Mouse (Mus musculus): ENCODE measurements around the gene Slc7a1. TPM values are rescaled to one million over a fixed set of nuclear protein-coding genes. Genes with fewer than 3 reads are reported as not detected.

The Slc7a1 gene
- total and polyA plus RNA-seq, 3 experiments: 20.5 to 78.3 (median 69.5) TPM

DNA sequence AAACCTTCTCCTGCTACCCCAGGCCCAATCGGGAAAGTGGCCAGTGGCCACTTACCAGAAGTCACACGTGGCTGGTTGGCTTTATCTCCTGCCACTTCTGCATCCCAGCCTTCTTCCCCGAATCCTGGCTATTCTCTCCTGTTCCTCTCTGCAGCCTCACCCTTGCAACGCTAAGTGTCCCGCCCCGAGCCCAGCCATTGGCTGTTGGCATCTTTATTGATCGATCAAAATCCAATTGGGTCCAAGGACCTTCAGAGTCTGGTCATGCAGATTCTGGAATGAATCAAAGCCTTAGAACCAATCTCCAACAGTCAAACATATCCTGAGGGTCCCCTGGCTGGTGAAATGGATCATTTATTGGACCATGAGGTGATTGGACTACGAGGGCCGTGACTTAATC, 18.7 kb upstream of the Slc7a1 start:
- Histone ChIP-seq H3K9me3 (replicated peaks; ENCODE audit: low read length) (peaks cover 22% of the 10 kb centered on the region), H3K4me1 (ENCODE audit: control insufficient read depth in 1 of 2, insufficient read depth in 2 of 2) (peaks cover 2 to 10% of the 10 kb centered on the region in 2 experiments; a peak in 1 of 4 replicates), H3K9ac (ENCODE audit: insufficient read depth, low read depth) (no peak overlapping the region), H3K4me2 (ENCODE audit: insufficient read depth, low read depth, poor library complexity, severe bottlenecking) (no peak overlapping the region), H3K27me3 (replicated peaks) (no peaks in the 10 kb centered on the region), H3K79me2 (replicated peaks; ENCODE audit: control insufficient read depth, extremely low read depth, insufficient read depth, poor library complexity, severe bottlenecking) (no peaks in the 10 kb centered on the region), H3K36me3 (replicated peaks in 1 of 2; ENCODE audit: control insufficient read depth in 1 of 2, insufficient read depth in 1 of 2, low read length in 1 of 2) (no peaks in the 10 kb centered on the region), H3K4me3 (replicated peaks in 1 of 3; ENCODE audit: low read depth in 2 of 3, low read length in 2 of 3, poor library complexity in 1 of 3) (no peak overlapping the region), H3K27ac (ENCODE audit: insufficient read depth, low read depth) (peak overlapping the region; percentile 42; the same call in 1 of the 2 replicates)
- TF ChIP-seq JUN (IDR thresholded peaks at IDR 0.05; ENCODE audit: insufficient read depth, low read depth, low read length) (no peak), MAFK (IDR thresholded peaks at IDR 0.05; ENCODE audit: insufficient replicate concordance, low read length) (no peak), SMC3 (IDR thresholded peaks at IDR 0.05; ENCODE audit: low read depth, low read length) (no peak), HCFC1 (IDR thresholded peaks at IDR 0.05; ENCODE audit: low read depth, low read length) (no peak), ZNF384 (IDR thresholded peaks at IDR 0.05; ENCODE audit: low read depth, low read length) (no peak), ZKSCAN1 (IDR thresholded peaks at IDR 0.05; ENCODE audit: borderline replicate concordance, low read depth, low read length) (no peak), BHLHE40 (IDR thresholded peaks at IDR 0.05; ENCODE audit: low read depth, low read length) (no peak), NRF1 (IDR thresholded peaks at IDR 0.05; ENCODE audit: low read depth, low read length) (no peak), PAX5 (IDR thresholded peaks at IDR 0.05; ENCODE audit: low read length) (no peak), GABPA (IDR thresholded peaks at IDR 0.05; ENCODE audit: insufficient replicate concordance, low read depth, low read length) (no peak), RCOR1 (conservative IDR thresholded peaks at IDR 0.05; ENCODE audit: low read depth, low read length) (no peak), UBTF (IDR thresholded peaks at IDR 0.05; ENCODE audit: low read depth, low read length) (no peak), USF2 (conservative IDR thresholded peaks at IDR 0.05; ENCODE audit: low read depth, low read length) (no peak), MYC (IDR thresholded peaks at IDR 0.05; ENCODE audit: low read depth, low read length) (no peak)
- dilution Hi-C loops (cut with MboI; ENCODE audit: extremely low pct_ligation_motif_present, extremely low pct_unique_long_range_greater_than_20kb, low sequenced_read_pairs) (no loop called here), in situ Hi-C loops (cut with MboI; ENCODE audit: low pct_ligation_motif_present, low pct_unique_long_range_greater_than_20kb, low sequenced_read_pairs) (no loop called here)
- no peak for DNase-seq (ENCODE audit: extremely low read depth)

DNA sequence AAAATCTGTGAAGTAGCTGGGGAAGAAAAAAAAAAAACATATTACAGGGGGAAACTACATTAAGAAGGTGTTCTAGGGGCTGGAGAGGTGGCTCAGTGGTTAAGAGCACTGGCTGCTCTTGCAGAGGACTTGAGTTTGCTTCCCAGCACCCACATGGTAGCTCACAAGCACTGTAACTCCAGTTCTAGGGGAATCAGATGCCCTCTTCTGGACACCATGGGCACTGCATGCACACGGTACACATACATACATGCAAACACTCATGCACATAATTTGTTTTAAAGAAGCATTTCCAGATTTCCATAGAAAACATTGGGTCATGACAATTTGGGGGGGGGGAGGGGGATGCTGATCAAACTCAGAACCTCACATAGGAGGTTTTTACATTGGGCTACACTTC, 18.1 kb upstream of the Slc7a1 start:
- dilution Hi-C loops (cut with MboI; ENCODE audit: extremely low pct_ligation_motif_present, extremely low pct_unique_long_range_greater_than_20kb, low sequenced_read_pairs): no loop called here
- in situ Hi-C loops (cut with MboI; ENCODE audit: low pct_ligation_motif_present, low pct_unique_long_range_greater_than_20kb, low sequenced_read_pairs): no loop called here
- H3K27ac ChIP-seq (ENCODE audit: insufficient read depth, low read depth): no peak overlapping the region
- H3K9ac ChIP-seq (ENCODE audit: insufficient read depth, low read depth): no peak overlapping the region
- peaks cover 22% of the 10 kb centered on the region for H3K9me3 ChIP-seq (replicated peaks; ENCODE audit: low read length)
- H3K4me1 ChIP-seq (ENCODE audit: control insufficient read depth in 1 of 2, insufficient read depth in 2 of 2): peaks cover 2 to 10% of the 10 kb centered on the region in 2 experiments; a peak in 1 of 4 replicates
- TF ChIP-seq JUN (IDR thresholded peaks at IDR 0.05; ENCODE audit: insufficient read depth, low read depth, low read length): no peak
- TF ChIP-seq CTCF (conservative IDR thresholded peaks at IDR 0.05 in 1 of 2, IDR thresholded peaks at IDR 0.05 in 1 of 2; ENCODE audit: low read depth in 2 of 2, low read length in 2 of 2): peak in 1 of 2 experiments; percentile 10; a peak in 1 of 4 replicates
- TF ChIP-seq TCF12 (IDR thresholded peaks at IDR 0.05; ENCODE audit: low read depth, low read length): no peak
- TF ChIP-seq ZNF384 (IDR thresholded peaks at IDR 0.05; ENCODE audit: low read depth, low read length): no peak
- no peak for TF ChIP-seq JUND (conservative IDR thresholded peaks at IDR 0.05; ENCODE audit: low read depth, low read length)
- H3K27me3 ChIP-seq (replicated peaks): no peaks in the 10 kb centered on the region
- H3K36me3 ChIP-seq (replicated peaks in 1 of 2; ENCODE audit: control insufficient read depth in 1 of 2, insufficient read depth in 1 of 2, low read length in 1 of 2): no peaks in the 10 kb centered on the region
- no peaks in the 10 kb centered on the region for H3K79me2 ChIP-seq (replicated peaks; ENCODE audit: control insufficient read depth, extremely low read depth, insufficient read depth, poor library complexity, severe bottlenecking)
- no peak overlapping the region for H3K4me2 ChIP-seq (ENCODE audit: insufficient read depth, low read depth, poor library complexity, severe bottlenecking)
- no peak for DNase-seq (ENCODE audit: extremely low read depth)
- H3K4me3 ChIP-seq (replicated peaks in 1 of 3; ENCODE audit: low read depth in 2 of 3, low read length in 2 of 3, poor library complexity in 1 of 3): no peak overlapping the region
